Comparison of ENCODE assay signal across 8 mouse cellular contexts in genomic region chr10:128409692-128410559, GRCm38 (mm10). TPM values are rescaled to one million over a fixed set of nuclear protein-coding genes. Genes with fewer than 3 reads are reported as not detected.
A peak's percentile ranks its signal among the peaks of the same experiment; 100 is the strongest.
DNase-seq lines count a peak whose midpoint lies in the region; ATAC-seq and TF ChIP-seq lines count a peak whose summit lies in the region.

No protein-coding gene starts in this region.

- TF ChIP-seq CTCF in lung, postnatal 0 days (IDR thresholded peaks at IDR 0.05), result peak; percentile 77

- peaks cover 49% of the 10 kb centered on the region for H3K36me3 ChIP-seq in hindbrain, embryonic 10.5 days
- peaks cover 7% of the 10 kb centered on the region for H3K36me3 ChIP-seq in lung, postnatal 0 days (ENCODE audit: insufficient read depth, low read length)

- peak overlapping the region; percentile 86 for H3K4me2 ChIP-seq in lung, postnatal 0 days (replicated peaks; ENCODE audit: low read depth, low read length)

- no peaks in the 10 kb centered on the region for H3K27me3 ChIP-seq in hindbrain, embryonic 10.5 days (ENCODE audit: insufficient read depth, poor library complexity, severe bottlenecking)
- no peaks in the 10 kb centered on the region for H3K27me3 ChIP-seq in lung, postnatal 0 days (replicated peaks; ENCODE audit: insufficient read depth, low read length)

- WGBS in hindbrain, embryonic 10.5 days, result 5% methylated on average over 36 of the region's 36 CpGs
- WGBS in lung, postnatal 0 days, result 4% methylated on average over 36 of the region's 36 CpGs

- no peaks in the 10 kb centered on the region for H3K9me3 ChIP-seq in hindbrain, embryonic 10.5 days
- no peaks in the 10 kb centered on the region for H3K9me3 ChIP-seq in lung, postnatal 0 days (ENCODE audit: low read length)

- TF ChIP-seq EP300 in lung, postnatal 0 days (IDR thresholded peaks at IDR 0.05), result peak; percentile 61; the same call in 1 of the 2 replicates

- H3K9ac ChIP-seq in lung, postnatal 0 days (replicated peaks; ENCODE audit: low read depth), result peak overlapping the region; percentile 59

- peak overlapping the region; percentile 96 for H3K27ac ChIP-seq in hindbrain, embryonic 10.5 days
- H3K27ac ChIP-seq in lung, postnatal 0 days (ENCODE audit: low read length), result peak overlapping the region; percentile 94

- H3K4me1 ChIP-seq in hindbrain, embryonic 10.5 days (replicated peaks), result peaks cover 57% of the 10 kb centered on the region
- peaks cover 10% of the 10 kb centered on the region; the same call in 1 of the 2 replicates for H3K4me1 ChIP-seq in lung, postnatal 0 days (ENCODE audit: insufficient read depth, low read depth, low read length)

- DNase-seq in MN1 (ENCODE audit: low spot score), result peak; percentile 100
- DNase-seq in cerebellum, adult 9-10 months, result peak; percentile 99
- peak; percentile 98 for DNase-seq in hindbrain, embryonic 10.5 days (ENCODE audit: low spot score)
- peak; percentile 98 for DNase-seq in layer of hippocampus, adult 9-11 months
- peak; percentile 100 for DNase-seq in lung, postnatal 0 days (ENCODE audit: low spot score)
- peak; percentile 90 for DNase-seq in ovary, postnatal 14 days (ENCODE audit: low spot score)
- DNase-seq in thymus, postnatal 14 days, result peak; percentile 97

- ATAC-seq in frontal cortex, adult (ENCODE audit: low TSS enrichment), result peak; percentile 88
- ATAC-seq in lung, postnatal 0 days, result peak; percentile 91

- peak overlapping the region; percentile 87 for H3K4me3 ChIP-seq in hindbrain, embryonic 10.5 days
- peak overlapping the region; percentile 81 for H3K4me3 ChIP-seq in lung, postnatal 0 days (ENCODE audit: low read depth, low read length)

RNA-seq across cellular contexts. Expression of gene Nabp2, which starts 1.4 kb away (rescaled TPM):
- 144 and 147 TPM in 2 replicates for polyA plus RNA-seq in hindbrain, embryonic 10.5 days (2016; fragmentation: Nextera tagmentation; extraction: Ambion mirVana)
- 48.6 and 54.7 TPM in 2 replicates for polyA plus RNA-seq in lung, postnatal 0 days (2015; fragmentation: Nextera tagmentation; extraction: Ambion mirVana)

RNA-seq across cellular contexts. Expression of gene Rnf41, which starts 1.5 kb away (rescaled TPM):
- polyA plus RNA-seq in hindbrain, embryonic 10.5 days (2016; fragmentation: Nextera tagmentation; extraction: Ambion mirVana), result 46.7 and 48.0 TPM in 2 replicates
- polyA plus RNA-seq in lung, postnatal 0 days (2015; fragmentation: Nextera tagmentation; extraction: Ambion mirVana), result 31.3 and 32.2 TPM in 2 replicates

RNA-seq across cellular contexts. Expression of gene Slc39a5, which starts 8.9 kb away (rescaled TPM):
- polyA plus RNA-seq in hindbrain, embryonic 10.5 days (2016; fragmentation: Nextera tagmentation; extraction: Ambion mirVana), result 0.55 TPM in 1 of 2 replicates, not detected in the other
- 0.15 TPM in 1 of 2 replicates, not detected in the other for polyA plus RNA-seq in lung, postnatal 0 days (2015; fragmentation: Nextera tagmentation; extraction: Ambion mirVana)

RNA-seq across cellular contexts. Expression of gene Ankrd52, which starts 33.0 kb away (rescaled TPM):
- 9.6 and 10.3 TPM in 2 replicates for polyA plus RNA-seq in hindbrain, embryonic 10.5 days (2016; fragmentation: Nextera tagmentation; extraction: Ambion mirVana)
- 4.2 and 4.9 TPM in 2 replicates for polyA plus RNA-seq in lung, postnatal 0 days (2015; fragmentation: Nextera tagmentation; extraction: Ambion mirVana)

RNA-seq across cellular contexts. Expression of gene Coq10a, which starts 41.1 kb away (rescaled TPM):
- polyA plus RNA-seq in hindbrain, embryonic 10.5 days (2016; fragmentation: Nextera tagmentation; extraction: Ambion mirVana), result 14.5 and 21.6 TPM in 2 replicates
- 16.4 and 19.9 TPM in 2 replicates for polyA plus RNA-seq in lung, postnatal 0 days (2015; fragmentation: Nextera tagmentation; extraction: Ambion mirVana)

Comparison
In these comparisons a context has a peak if more than half of its experiments do, and no peak if none do; other contexts are left out.
1. Peak in every context shown above with its lines: DNase-seq, ATAC-seq, H3K4me3 ChIP-seq and H3K27ac ChIP-seq.